Mouse (Mus musculus) kidney, adult 2 months (tissue): ENCODE measurements at regions not wholly inside any gene's neighbourhood (a gene's known extent, or its start where the extent isn't known, plus 50 kb on each side); places are given as distances from the start of the nearest gene placed in this dataset.

Experiments
- DNase-seq: peaks from one replicate; pipeline ENCODE4 v3.0.0; 2021
- H3K27ac ChIP-seq: fragments of 200-500 bp; 2 replicates; pipeline ENCODE4 v1.5.1; 2012; ENCODE audit warnings: low read depth, low read length, control low read depth, inconsistent platforms; ENCODE audit not compliant: insufficient read depth
- H3K27me3 ChIP-seq: fragments of 200-500 bp; replicated peaks from 2 replicates; pipeline ENCODE4 v1.6.1; 2012; ENCODE audit warnings: mild to moderate bottlenecking, moderate library complexity, low read length, inconsistent platforms; ENCODE audit not compliant: control insufficient read depth, insufficient read depth
- H3K36me3 ChIP-seq: fragments of 200-500 bp; 2 replicates; pipeline ENCODE4 v1.6.1; 2012; ENCODE audit warnings: mild to moderate bottlenecking, moderate library complexity, low read length, inconsistent platforms; ENCODE audit not compliant: control insufficient read depth, insufficient read depth
- H3K4me1 ChIP-seq: fragments of 200-500 bp; 2 replicates; pipeline ENCODE4 v1.6.1; 2011; ENCODE audit warnings: low read length; ENCODE audit not compliant: control insufficient read depth, insufficient read depth
- H3K4me3 ChIP-seq: fragments of 200-500 bp; 2 replicates; pipeline ENCODE4 v1.5.1; 2011; ENCODE audit warnings: mild to moderate bottlenecking, low read depth, low read length, control low read depth; ENCODE audit not compliant: insufficient read depth
- CTCF ChIP-seq: fragments of 200-500 bp; conservative IDR thresholded peaks from 2 replicates; pipeline ENCODE4 v1.5.1; 2011; ENCODE audit warnings: low read depth, mild to moderate bottlenecking, control low read depth, low read length, moderate library complexity, mixed read lengths; ENCODE audit not compliant: insufficient read depth, insufficient read length
- POLR2A ChIP-seq: fragments of 200-500 bp; IDR thresholded peaks from one replicate; pipeline ENCODE4 v1.6.1; 2011; ENCODE audit warnings: low read depth, low read length, control low read depth
- WGBS: fragments of 180-500 bp; shearing (Covaris S2); methylation state at CpG from one replicate; pipeline ENCODE4 v1.1.7; 2018; 5-methylcytosine and 5-hydroxymethylcytosine counted together

DNA sequence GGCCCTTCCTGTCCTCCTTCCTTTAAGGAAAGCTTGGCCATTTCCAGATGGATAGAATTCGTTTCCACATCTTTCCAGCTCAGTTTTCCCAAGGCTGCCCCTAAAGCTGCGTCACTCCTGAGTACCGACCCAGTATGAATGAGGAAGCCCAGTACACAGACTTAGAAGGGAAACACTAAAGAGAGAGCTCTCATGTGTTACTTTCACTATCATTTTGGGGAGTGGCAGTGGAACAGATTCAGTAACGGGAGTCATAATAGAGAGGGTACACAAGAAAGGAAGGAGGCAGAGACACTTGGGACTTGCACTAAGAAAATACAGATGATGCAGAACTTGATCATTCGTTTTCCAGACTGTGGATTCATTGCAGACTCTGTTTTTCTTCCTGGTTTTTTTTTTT is 210.1 kb downstream of the Tle4 start:
- Histone ChIP-seq H3K27ac (no peak overlapping the region), H3K4me3 (no peak overlapping the region), H3K27me3 (no peaks in the 10 kb centered on the region), H3K4me1 (no peaks in the 10 kb centered on the region), H3K36me3 (no peaks in the 10 kb centered on the region)
- DNase-seq, result no peak
- TF ChIP-seq CTCF (no peak), POLR2A (no peak)
- WGBS, result 80% methylated on average over 5 of the region's 5 CpGs

DNA sequence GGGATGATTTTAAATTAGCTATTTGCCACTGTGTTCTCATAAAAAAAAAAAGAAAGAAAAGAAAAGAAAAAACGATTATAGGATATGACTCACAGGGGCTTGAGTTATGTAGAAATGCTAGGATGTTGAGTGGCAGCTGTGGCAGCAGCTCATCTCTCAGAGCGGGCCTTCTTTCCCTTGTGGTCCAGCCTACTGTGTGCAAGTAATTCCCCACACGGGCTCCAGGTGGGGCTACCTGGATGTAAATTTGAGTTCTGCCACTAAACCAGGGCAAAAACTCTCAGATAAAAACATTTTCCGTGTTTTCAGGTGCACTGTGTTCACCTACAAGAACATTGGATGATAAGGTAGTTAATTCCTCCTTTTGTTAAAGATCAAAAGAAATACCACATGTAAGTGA is 209.3 kb downstream of the Tle4 start:
- WGBS, result 53% methylated on average over 4 of the region's 4 CpGs
- 0 out of 2 replicates have a peak, but pooled peaks have one; percentile 5 for TF ChIP-seq CTCF
- TF ChIP-seq POLR2A, result no peak
- no peak for DNase-seq

DNA sequence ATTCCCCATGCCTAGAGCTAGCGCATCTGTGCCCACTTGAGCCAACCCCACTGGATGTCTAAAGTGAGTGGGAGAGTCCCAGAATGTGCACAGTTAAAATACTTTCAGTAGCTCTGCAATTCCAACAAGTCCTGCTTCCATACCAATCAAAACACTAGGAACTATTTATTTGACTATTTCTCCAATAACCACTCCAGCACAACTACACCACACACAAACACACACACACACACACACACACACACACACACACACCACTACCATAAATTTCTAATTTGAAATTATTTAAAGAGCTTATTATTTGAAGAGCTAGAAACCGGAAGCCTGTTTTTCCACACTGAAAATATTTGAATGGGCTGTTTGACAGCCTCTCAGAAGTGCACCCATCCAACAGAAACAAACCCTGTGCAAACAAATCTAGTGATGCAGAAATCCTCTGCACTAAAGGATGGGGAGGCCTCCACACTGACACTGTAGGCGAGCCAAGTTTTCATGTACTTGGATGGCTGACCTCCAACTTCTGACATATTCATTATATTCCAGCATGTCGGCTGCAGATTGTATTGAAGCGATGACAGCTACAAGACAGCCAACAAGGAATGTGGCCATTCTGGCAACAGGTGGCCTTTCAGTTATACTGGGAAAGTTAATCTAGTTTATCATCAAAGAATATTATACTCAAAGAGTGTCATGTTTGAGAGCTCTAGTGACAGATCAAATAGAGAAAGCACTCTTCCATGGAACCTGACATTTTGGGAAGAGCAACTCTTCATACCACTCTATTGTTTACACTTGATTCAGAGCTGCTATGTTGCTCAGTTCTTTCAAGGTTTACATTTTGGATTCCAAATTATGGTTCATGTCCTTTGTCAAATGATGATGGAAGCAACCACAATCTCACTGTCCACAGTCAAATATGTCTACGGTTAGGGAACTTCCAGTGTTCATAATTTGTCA is 207.7 kb downstream of the Tle4 start:
- DNase-seq, result no peak
- Histone ChIP-seq H3K4me1 (no peaks in the 10 kb centered on the region), H3K27ac (no peak overlapping the region), H3K4me3 (no peak overlapping the region), H3K27me3 (no peaks in the 10 kb centered on the region), H3K36me3 (no peaks in the 10 kb centered on the region)
- TF ChIP-seq POLR2A (no peak), CTCF (no peak)
- WGBS, result 60% methylated on average over 6 of the region's 6 CpGs

More for the DNA sequence above, 209.3 kb downstream of the Tle4 start:
- no peaks in the 10 kb centered on the region for H3K4me1 ChIP-seq
- H3K27ac ChIP-seq, result no peak overlapping the region
- H3K4me3 ChIP-seq, result no peak overlapping the region
- H3K36me3 ChIP-seq, result no peaks in the 10 kb centered on the region
- no peaks in the 10 kb centered on the region for H3K27me3 ChIP-seq

DNA sequence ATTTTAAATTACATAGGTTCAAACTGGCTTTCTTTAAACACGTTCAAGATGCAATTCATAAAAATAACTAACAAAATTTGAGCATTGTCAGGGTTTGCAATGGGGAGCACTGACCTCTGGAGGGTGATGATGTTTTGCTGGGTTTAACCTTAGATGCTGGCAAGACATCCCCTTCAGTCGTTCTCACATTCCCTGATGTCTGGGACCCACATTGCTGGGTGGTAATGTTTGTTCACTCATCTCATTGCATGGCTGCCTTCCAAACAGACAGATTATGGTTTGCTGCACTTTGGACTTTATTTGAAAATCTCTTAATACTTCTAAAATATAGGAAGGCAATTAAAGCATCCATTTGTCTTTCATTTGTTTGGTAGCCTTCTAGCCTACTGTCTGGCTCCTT is 206.9 kb downstream of the Tle4 start:
- WGBS, result 62% methylated on average over 2 of the region's 2 CpGs
- DNase-seq, result no peak
- H3K4me1 ChIP-seq, result no peaks in the 10 kb centered on the region
- H3K27ac ChIP-seq, result no peak overlapping the region
- no peak overlapping the region for H3K4me3 ChIP-seq
- H3K36me3 ChIP-seq, result no peaks in the 10 kb centered on the region
- no peak for TF ChIP-seq POLR2A
- no peak for TF ChIP-seq CTCF
- H3K27me3 ChIP-seq, result no peaks in the 10 kb centered on the region
